Mouse (Mus musculus): ENCODE measurements at regions not wholly inside any gene's neighbourhood (a gene's known extent, or its start where the extent isn't known, plus 50 kb on each side); places are given as distances from the start of the nearest gene placed in this dataset.

GRCm38 (mm10) chr3:6532366-6532765, 87.9 kb downstream of the 1700008P02Rik start:
- in situ Hi-C loops (cut with MboI, MseI) = no loop called here

- in situ Hi-C loops (cut with MboI, MseI) = loop anchor here (10.0 kb wide), 1 partner anchor 711 kb away; no protein-coding TSS in a partner anchor
Observed at GRCm38 (mm10) chr3:6525987-6526386, 94.3 kb downstream of the 1700008P02Rik start.

GRCm38 (mm10) chr3:6525173-6525572, 95.1 kb downstream of the 1700008P02Rik start:
- in situ Hi-C loops (cut with MboI, MseI) = loop anchor here (10.0 kb wide), 1 partner anchor 710 kb away; no protein-coding TSS in a partner anchor

GRCm38 (mm10) chr3:6511351-6511750, 108.9 kb downstream of the 1700008P02Rik start:
- in situ Hi-C loops (cut with MboI, MseI) = no loop called here

- in situ Hi-C loops (cut with MboI, MseI) = no loop called here
Observed at GRCm38 (mm10) chr3:6504136-6504535, 116.1 kb downstream of the 1700008P02Rik start.

GRCm38 (mm10) chr3:6484041-6484440, 136.2 kb downstream of the 1700008P02Rik start:
- in situ Hi-C loops (cut with MboI, MseI) = no loop called here

- in situ Hi-C loops (cut with MboI, MseI) = no loop called here
Observed at GRCm38 (mm10) chr3:6481610-6482009, 138.6 kb downstream of the 1700008P02Rik start.

Data from T-helper 2 cell (primary cell).